Mouse (Mus musculus): ENCODE data around the gene Gm614. TPM values are rescaled to one million over a fixed set of nuclear protein-coding genes. Genes with fewer than 3 reads are reported as not detected.
A peak's percentile ranks its signal among the peaks of the same experiment; 100 is the strongest.

Gene Gm614
- total RNA-seq (2015) (1.0 TPM in 1 of 2 replicates, not detected in the other), total RNA-seq (2017) (0.91 TPM in 1 of 2 replicates, not detected in the other)

DNA sequence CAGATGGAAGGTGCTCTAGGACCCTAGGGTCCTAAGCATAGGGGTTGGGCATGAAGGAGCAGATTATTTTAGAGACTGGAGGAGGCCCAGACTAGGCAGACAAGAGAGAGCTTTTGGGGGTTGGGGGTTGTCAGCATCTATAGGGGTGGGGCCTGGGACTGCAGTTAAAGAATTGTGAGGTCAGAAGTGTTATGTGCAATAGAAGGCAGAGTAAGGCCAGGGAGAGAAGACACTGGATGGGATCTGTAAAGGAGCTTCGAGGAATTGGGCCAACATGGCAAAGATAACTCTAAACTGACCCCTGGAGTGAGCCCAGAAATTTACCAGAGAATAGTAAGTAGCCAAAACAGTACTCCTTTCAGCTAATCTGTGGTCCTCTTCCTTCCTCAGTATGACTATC, at the start of gene Gm614:
Gene Gm614 (minus strand): TSS at position 101 of the 400 bp plus-strand sequence.
- ATAC-seq (replicated peaks; ENCODE audit: poor library complexity), result no peak

DNA sequence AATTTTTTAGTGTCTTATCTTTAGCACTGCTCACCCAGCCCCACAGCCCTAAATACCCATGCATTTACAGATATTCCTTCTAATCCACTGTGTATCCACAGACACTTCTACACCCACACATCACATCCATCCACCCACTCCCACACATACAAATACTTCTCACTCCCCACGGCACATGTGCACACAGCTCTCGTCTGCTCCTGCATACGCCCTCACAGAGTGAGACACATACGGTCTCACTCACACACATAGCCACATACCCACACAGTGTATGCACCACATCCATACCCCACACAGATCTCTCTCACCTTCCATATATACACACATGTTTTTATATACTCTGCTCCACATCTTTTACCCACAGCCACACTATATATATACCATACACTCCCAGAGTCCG, 45.5 kb upstream of the Gm614 start:
- no peak for ATAC-seq (replicated peaks; ENCODE audit: poor library complexity)

DNA sequence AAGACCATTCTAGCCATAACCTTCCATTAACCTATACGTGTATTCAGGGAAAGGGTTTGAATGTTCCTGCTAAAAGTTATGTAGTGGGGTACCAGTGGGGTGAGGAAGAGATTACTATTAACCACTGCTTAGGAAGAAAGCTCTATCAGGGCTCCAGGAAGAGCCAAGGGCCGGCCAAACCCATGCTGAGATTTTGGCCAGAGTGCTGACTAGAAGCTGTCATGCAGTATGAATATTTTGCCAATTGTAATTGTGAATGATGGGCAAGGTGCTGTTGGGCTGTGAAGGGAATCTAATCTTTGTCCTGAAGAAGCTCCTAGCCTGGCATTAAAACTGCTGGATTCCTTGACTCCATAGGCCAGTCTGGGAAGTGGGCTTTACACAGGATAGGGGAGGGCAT, 40.9 kb upstream of the Gm614 start:
- ATAC-seq (replicated peaks; ENCODE audit: poor library complexity), result no peak

DNA sequence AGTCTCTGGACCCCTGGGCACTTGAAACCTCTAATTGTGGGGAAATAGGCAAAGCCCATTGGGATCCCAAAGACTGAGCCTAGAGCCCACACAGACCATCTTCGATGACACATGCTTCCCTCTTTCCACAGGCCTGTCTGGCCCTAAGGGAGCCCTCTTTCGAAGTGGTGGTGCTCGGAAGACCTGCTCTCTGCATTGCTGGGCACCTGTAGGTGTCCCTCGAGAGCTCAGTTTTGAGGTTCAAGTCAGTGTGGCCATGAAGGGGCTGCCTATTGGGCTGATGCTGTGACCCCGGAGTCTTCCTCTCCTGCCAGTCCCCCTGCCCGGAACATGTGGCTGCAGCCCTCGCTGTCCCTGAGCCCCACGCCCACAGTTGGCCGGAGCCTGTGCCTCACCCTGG, 37.9 kb upstream of the Gm614 start:
- no peak for ATAC-seq (replicated peaks; ENCODE audit: poor library complexity)

DNA sequence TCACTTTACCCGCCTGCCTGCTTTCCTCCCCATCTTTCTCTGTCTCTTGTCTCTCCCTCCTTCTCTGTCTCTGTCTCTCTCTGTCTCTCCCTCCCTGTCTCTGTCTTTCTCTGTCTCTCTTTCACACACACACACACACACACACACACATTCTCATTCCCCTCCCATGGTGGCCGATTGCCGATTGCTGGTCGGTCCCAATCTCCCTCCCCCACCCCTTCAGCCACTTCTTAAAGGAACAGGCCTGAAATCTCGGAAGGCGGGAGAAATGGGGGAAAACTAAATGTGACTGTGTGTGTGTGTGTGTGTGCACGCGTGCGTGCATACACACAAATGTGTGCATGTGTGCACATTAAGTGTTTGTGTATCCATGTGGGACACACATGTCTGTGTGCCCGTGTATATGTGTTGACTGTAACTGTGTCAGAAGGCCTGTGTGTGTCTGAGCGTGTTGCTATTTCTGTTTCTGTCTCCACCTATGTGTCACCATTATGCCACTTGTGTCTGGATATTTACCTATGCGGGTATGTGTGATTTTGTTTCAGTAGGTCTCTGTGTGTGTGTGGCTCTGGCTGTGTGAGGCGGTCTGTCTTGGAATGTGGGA, 36.7 kb upstream of the Gm614 start:
- ATAC-seq (replicated peaks; ENCODE audit: poor library complexity), result no peak

DNA sequence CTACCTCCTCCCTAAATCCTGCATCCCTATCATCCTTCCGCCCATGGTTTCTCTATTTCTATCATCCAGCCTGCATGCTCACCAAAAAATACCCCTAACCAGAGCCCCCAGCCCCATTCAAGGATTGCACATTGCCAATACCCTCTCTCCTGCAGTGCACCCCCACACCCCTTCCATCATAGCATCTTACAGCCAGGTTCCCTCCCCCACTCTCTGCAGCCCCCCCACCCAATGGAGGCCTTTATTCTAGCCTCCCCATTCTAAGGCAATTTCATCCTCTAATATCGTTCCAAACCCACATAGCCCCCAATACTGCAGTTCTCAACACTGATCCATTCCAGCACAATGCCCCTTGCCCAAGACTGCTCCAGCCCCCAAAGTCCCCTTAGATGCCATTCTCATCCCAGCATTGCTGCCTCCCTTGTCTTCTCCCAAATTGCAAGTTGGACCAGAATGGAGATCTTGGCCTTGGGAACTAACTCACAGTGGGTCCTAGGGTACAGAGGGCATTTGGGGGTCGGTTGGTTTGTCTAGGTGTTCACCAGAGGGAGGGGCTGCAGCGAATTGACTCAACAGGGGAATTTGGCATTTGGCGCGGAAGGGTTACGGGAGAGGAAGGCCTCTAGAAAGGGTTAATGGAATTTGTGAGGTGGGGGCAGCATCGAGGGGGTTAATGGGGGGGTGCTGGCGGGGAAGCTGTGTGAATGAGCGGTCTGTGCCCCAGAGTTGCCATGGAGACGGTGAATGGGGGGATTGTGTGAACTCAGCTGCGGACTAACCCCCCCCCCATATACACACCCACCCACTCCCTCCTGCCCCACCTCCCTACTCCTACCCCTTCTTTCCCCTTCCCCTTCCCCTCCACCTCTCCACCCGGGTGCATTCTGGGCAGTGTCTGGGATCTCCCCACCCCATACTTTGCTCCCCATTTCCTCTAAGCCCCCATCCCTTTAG, 36.0 kb upstream of the Gm614 start:
- ATAC-seq (replicated peaks; ENCODE audit: poor library complexity), result no peak

DNA sequence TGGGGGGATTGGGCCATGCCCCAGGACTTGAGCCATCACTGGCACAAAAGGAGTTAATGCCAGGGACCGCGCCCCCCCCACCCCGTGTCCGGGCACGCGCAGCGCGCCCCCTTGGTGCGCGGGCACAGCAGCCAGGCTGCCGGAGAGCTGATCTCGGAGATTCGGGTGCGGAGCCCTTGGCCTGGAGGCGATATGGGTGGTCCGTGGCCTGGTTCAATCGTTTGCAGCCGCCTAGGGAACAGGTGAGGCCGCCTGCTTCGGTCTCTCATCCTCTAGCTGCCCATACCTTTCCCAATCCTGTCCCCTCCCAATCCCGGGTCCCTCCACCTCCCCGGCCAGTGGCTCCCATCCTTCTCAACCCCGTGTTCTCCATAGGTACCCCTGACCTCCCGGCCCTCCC, 35.3 kb upstream of the Gm614 start, which contains the start of gene Nlgn3:
Gene Nlgn3 (plus strand): TSS at position 114 of the 400 bp plus-strand sequence.
- peak; percentile 54 for ATAC-seq (replicated peaks; ENCODE audit: poor library complexity)

DNA sequence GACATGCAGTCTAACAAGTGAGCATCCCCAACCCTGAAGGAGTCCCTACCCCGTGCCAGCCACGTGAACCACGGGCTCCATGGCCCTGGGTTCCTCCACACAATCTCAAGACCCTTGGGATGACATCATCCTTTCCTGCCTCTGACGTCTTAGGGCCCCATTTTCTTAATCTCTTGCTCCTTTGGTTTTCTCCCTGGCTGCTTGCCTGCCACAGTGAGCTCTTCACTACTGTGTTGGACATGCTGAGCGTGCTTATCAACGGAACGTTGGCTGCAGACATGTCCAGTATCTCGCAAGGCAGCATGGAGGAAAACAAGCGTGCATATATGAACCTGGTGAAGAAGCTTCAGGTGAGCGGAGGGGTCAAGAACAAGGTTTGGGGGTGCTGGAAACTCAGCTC, 26.3 kb upstream of the Gm614 start:
- ATAC-seq (replicated peaks; ENCODE audit: poor library complexity), result peak; percentile 62

DNA sequence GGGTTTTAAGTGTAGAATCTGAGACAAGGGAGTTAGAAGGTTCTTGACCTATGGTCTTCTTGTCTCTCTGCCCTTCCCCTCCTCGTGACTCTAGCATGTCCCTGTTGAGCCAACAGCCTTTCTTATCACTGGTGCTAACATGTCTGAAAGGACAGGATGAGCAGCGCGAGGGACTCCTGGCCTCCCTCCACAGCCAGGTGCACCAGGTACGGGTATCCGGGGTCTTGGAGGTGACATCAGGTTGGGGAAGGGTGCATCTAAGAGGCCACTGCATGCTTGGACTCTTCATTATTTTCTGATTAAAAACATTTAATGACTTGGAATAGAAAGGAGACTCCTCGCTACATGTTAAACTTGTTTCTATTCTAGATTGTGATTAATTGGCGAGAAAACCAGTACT, 25.2 kb upstream of the Gm614 start:
- no peak for ATAC-seq (replicated peaks; ENCODE audit: poor library complexity)

DNA sequence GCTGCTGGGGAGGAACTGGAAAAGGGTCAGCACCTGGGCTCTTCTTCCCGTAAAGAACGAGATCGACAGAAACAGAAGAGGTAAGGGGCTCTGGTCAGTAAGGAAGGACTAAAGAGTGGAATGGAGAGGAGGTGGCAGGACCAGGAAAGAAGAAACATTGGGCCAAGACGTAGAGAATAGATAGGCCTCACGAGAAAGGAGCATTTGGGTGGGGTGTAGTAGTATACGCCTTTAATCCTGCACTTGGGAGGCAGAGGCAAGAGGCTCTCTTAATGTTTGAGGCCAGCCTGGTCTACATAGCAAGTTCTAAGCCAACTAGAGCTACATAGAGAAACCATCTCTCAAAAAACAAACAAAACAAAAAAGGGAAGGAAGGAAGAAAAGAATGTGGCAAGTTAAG, 24.6 kb upstream of the Gm614 start:
- ATAC-seq (replicated peaks; ENCODE audit: poor library complexity), result no peak

DNA sequence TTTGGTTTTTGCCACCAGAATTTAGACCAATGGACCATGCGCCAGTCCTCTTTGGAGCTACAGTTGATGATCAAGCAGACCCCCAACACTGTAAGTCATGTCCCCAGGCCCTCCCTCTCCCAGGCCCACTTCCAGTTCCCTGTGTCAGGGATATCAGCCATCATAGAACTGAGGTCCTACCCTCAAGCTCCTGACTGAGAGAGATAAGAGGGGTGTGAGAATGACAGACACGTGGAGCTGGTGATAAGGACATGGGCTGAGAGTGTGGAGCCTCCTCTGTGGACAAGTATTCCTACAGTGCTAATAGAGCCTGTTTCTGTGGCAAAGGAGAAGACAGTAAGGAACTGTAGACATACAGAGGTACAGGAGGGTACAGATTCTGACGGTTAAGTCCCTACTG, 23.8 kb upstream of the Gm614 start:
- ATAC-seq (replicated peaks; ENCODE audit: poor library complexity), result peak; percentile 92

DNA sequence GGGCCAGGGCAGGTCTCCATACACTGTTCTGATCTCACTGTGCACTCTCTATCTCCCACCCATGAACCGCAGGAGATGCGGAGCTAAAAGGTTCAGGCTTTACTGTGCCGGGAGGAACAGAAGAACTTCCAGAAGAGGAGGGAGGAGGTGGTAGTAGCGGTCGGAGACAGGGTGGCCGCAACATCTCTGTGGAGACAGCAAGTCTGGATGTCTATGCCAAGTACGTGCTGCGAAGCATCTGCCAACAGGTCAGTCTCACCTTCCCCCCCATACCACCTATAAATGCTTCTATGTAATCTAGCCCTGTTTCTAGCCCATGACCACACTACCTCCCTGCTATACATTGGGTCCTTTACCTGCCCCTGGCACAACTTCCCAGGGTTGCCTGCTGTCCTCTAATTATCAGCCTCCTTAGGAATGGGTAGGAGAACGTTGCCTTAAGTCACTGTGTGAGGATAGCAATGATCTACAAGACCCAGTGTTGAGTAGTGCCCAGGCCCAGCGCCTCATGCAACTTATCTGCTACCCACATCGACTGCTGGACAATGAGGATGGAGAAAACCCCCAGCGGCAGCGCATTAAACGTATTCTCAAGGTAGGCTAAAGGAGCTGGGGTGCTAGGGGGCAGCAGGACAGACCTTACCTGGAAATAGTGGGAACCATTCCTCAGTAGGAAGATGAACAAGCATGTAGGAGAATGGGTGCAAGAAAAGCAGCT, 22.3 kb upstream of the Gm614 start:
- no peak for ATAC-seq (replicated peaks; ENCODE audit: poor library complexity)

DNA sequence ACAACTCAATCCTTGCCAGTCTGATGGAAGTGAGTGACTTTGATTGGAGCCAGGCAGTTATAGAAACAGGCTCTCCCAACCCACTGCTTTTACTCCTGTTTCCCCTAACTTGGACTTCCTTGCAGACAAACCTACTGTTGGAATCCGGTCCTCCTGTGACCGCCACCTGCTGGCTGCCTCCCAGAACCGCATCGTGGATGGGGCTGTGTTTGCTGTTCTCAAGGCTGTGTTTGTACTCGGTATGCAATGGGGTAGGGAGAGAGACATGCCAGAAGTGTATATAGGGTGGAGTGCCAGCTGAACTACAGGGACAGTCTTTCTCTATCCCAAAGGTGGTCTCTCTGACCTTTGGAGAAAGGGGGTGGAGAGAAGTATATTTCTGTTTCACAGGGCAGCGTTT, 21.7 kb upstream of the Gm614 start:
- ATAC-seq (replicated peaks; ENCODE audit: poor library complexity), result peak; percentile 70

DNA sequence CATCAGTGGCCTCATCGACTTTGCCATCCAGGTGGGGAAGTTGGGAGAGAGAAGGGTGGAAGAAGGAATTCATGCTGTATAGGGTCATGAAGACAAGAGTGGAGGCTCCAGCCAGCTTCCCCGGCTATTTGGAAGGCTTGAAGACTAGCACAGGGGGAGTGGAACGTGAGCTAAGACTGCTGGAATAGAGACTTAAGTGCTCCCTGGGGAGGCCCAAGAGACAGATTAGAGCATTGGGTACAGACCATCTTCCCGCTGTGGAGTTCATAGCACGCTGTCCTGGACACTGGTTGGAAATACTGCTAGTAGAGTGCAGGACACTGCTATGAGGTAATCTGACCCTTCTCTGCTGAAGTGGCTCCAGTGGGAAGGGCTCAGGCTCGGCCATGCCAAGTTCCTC, 19.0 kb upstream of the Gm614 start:
- no peak for ATAC-seq (replicated peaks; ENCODE audit: poor library complexity)

DNA sequence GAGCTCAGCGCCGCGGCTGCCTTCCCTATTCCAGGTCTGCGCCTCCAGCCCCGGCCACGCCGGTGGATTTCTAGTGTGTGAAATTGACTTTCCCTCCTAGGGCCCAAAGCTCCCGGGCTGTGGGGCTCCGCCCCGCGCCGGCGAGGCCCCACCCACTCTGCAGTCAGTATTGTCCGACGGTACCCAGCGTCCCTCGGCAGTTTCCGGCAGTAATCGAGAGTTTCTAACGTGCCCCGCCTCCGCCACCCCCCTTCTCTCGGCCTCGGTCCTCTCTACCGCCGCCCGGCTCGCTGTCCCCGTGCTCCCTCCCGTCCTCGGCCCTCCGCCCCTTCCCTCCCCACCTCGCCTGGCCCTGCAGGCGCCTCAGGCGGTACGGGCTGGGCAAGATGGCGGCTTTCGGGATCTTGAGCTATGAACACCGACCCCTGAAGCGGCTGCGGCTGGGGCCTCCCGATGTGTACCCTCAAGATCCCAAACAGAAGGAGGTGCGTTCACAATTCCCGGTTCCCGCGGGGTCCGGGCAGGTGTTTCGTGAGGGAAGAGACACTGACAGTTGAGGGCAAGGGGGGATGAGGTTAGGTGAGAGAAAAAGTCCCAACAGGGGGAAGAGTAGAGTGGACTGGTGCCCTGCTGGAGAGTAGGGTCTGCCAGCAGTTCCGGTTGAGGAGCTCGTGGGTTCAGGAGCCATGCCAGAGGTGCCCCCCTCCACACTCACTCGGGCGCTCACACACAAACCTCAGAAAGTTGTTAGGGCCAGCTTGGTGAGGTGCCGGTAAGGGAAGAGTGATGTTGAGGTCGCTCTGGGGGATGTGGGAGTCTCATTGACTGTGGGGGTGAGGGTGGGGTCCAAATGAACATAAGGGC, 10.3 kb upstream of the Gm614 start, which contains the start of gene Med12:
Gene Med12 (plus strand): TSS at position 156 of the 864 bp plus-strand sequence.
- peak; percentile 99 for ATAC-seq (replicated peaks; ENCODE audit: poor library complexity)

DNA sequence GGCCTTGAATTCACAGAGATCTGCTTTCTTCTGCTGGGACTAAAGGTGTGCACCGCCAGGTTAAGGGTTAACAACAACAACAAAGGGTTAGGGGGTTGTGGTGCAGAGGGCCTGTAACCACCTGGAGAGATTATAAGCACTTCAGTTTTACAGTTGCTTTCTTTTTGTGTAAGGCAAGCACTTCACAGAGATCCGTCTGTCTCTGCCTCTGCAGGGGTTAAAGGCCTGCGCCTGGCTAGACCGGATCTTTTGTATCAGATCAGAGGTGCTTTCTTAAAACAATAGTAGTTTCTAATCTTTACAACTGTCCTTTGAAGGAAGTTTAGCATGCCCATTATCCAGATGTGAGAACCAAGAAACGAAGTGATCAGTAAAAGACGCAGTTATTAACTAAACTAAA, 9.6 kb upstream of the Gm614 start:
- ATAC-seq (replicated peaks; ENCODE audit: poor library complexity), result no peak

DNA sequence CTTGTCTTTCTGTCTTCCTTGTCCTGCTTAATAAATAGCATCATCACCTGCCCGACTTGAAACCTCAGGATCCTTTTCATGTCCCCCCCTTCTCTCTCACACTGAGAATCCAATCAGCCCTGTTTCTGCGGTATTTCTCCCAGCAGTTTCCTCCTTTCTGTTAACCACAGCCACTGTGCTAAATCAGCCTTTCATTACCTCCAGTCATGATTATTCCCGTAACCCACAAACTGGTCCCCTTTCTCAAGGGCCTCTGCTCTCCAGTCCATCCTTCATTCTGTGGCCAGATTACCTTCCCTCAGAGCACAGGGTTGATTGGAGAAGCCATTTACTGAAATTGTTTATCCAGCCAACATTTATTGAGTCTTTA, 4.9 kb upstream of the Gm614 start, which contains the start of gene Gm20489:
Gene Gm20489 (minus strand): TSS at position 269 of the 370 bp plus-strand sequence.
- ATAC-seq (replicated peaks; ENCODE audit: poor library complexity), result peak; percentile 44; the same call in 1 of the 2 replicates

DNA sequence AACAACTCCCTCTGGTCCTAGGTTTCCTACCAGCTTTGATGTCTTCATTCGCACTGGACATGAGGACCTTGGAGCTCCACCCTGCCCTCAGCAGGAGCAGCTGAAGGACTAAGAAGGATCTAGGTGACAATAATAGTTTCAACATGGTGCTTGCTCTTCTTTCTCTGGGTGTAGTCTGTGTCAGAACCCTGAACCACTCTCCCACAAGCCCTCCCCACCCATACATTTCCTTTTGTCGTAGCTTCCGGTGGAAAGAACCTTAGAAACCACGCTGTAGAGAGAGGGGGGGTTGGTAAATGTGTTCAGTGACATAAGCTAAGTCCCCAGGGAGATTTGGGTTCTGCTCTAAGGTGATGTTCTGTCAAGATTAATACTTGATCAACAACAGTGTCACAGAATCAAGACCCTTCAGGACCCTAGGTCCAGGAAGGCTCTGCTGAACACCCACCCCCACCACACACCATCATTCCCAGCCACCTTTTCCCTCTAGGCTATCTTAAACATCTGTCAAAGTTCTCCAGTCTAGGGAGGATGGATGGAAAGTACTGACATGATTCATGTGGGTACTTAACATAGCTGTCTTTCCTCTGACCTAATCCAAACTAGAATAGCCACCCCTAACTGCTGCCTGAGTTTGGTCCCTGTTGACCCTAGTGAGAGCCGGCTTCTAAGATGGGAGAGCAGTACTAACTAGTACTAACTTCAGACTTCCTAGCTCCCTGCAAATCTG, 4.4 kb upstream of the Gm614 start, which contains the start of gene Il2rg:
Gene Il2rg (minus strand): TSS at position 231 of the 730 bp plus-strand sequence.
- peak; percentile 79 for ATAC-seq (replicated peaks; ENCODE audit: poor library complexity)

DNA sequence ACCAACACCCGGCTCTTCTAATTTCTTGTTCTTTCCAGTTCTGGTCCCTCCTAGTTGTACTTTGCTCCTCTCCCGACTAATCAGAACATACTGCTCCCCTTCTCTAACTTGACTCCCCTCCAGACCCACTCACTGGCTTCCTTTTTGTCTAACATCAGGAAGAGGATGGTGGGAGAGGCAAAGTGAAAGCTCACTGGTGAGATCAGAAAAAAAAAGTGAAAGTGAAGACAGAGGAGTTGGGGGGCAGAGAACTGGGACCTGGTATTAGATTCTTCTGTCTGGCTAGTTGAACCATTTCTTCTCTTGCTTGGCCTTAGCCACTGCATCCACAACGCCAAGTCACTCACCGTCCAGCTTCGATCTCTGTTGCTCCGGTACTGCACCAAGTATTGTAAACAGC, 2.8 kb upstream of the Gm614 start:
- ATAC-seq (replicated peaks; ENCODE audit: poor library complexity), result no peak

Data from megakaryocyte progenitor cell, adult 5-6 weeks (primary cell).